Comparison of ENCODE assay signal across 9 mouse cellular contexts in the genomic region with DNA sequence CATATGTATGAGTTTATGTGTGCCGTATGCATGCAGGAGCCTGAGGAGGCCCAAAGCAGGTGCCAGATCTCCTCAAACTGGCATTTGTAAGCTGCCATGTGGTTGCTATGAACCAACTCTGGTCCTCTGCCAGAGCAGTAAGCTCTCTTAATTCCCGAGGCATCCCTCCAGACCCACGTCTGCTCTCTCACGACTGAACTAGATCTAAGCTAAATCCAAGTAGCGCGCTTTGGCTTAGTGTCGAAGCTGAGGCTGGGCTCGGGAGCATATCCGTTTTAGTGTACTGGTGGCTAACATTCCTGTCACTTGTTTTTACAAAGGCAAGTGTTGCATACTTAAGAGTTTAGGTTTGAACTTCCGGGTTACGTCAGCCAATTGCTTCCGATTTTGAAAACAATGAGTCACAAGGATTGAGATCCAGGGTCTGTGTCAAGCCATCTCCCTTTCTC.
DNase-seq lines count a peak whose midpoint lies in the region; ATAC-seq lines count a peak whose summit lies in the region.
"Had no signal": no experiment of that assay in that cellular context is flagged by ENCODE, and none has a peak within 500 bp of the region (broad histone marks: within the 10 kb centered on the region; RNA-seq: fewer than 3 reads in every experiment).

No protein-coding gene starts in this region.

- H3K36me3 ChIP-seq in forebrain, embryonic 15.5 days: no peaks in the 10 kb centered on the region
- no peaks in the 10 kb centered on the region for H3K36me3 ChIP-seq in forebrain, embryonic 11.5 days (ENCODE audit: control insufficient read depth, insufficient read depth, low read length)
- no peaks in the 10 kb centered on the region for H3K36me3 ChIP-seq in liver, embryonic 11.5 days (ENCODE audit: control insufficient read depth, insufficient read depth, low read length)

- no peaks in the 10 kb centered on the region for H3K9me3 ChIP-seq in forebrain, embryonic 15.5 days
- no peaks in the 10 kb centered on the region for H3K9me3 ChIP-seq in forebrain, embryonic 11.5 days (ENCODE audit: control insufficient read depth, low read length)
- H3K9me3 ChIP-seq in liver, embryonic 11.5 days (ENCODE audit: control insufficient read depth, low read length): no peaks in the 10 kb centered on the region

- no peaks in the 10 kb centered on the region for H3K27me3 ChIP-seq in forebrain, embryonic 15.5 days
- no peaks in the 10 kb centered on the region for H3K27me3 ChIP-seq in forebrain, embryonic 11.5 days (ENCODE audit: control insufficient read depth, insufficient read depth, low read length)
- H3K27me3 ChIP-seq in liver, embryonic 11.5 days (replicated peaks; ENCODE audit: control insufficient read depth, insufficient read depth, low read length): no peaks in the 10 kb centered on the region

- peaks cover 12% of the 10 kb centered on the region; the same call in 1 of the 2 replicates for H3K4me1 ChIP-seq in forebrain, embryonic 15.5 days
- H3K4me1 ChIP-seq in forebrain, embryonic 11.5 days (replicated peaks; ENCODE audit: control insufficient read depth, insufficient read depth, low read length): no peaks in the 10 kb centered on the region
- no peaks in the 10 kb centered on the region for H3K4me1 ChIP-seq in liver, embryonic 11.5 days (replicated peaks; ENCODE audit: control insufficient read depth, insufficient read depth, low read length)

- no peak overlapping the region for H3K4me2 ChIP-seq in forebrain, embryonic 15.5 days (replicated peaks)
- H3K4me2 ChIP-seq in forebrain, embryonic 11.5 days (ENCODE audit: low read depth, low read length, severe bottlenecking): no peak overlapping the region
- no peak overlapping the region for H3K4me2 ChIP-seq in liver, embryonic 11.5 days

- 62% methylated on average over 12 of the region's 12 CpGs for WGBS in forebrain, embryonic 15.5 days
- 90% methylated on average over 12 of the region's 12 CpGs for WGBS in forebrain, embryonic 11.5 days
- WGBS in liver, embryonic 11.5 days: 90% methylated on average over 12 of the region's 12 CpGs

- peak overlapping the region; percentile 38; the same call in 1 of the 2 replicates for H3K27ac ChIP-seq in forebrain, embryonic 15.5 days (replicated peaks)
- no peak overlapping the region for H3K27ac ChIP-seq in forebrain, embryonic 11.5 days (ENCODE audit: low read depth, low read length)
- H3K27ac ChIP-seq in liver, embryonic 11.5 days (ENCODE audit: low read depth, low read length): no peak overlapping the region
- H3K27ac ChIP-seq: liver, embryonic 14.5 days had no signal

- DNase-seq in forebrain, embryonic 11.5 days (ENCODE audit: low spot score): no peak
- DNase-seq in cerebellum, adult 8-10 months: peak; percentile 15
- peak; percentile 53 for DNase-seq in layer of hippocampus, adult 9-10 months (ENCODE audit: low spot score)
- DNase-seq in lung, postnatal 25 days (ENCODE audit: low spot score): peak; percentile 16
- no peak for DNase-seq in c-Kit-positive CD71-positive TER-119-positive erythroid progenitor cells, embryonic 14.5 days (ENCODE audit: low spot score)
- no peak for DNase-seq in urinary bladder, adult 18-20 months (ENCODE audit: low spot score in 2 of 2)
- no peak for DNase-seq in liver, embryonic 11.5 days (ENCODE audit: low spot score)

- peak; percentile 85 for ATAC-seq in forebrain, embryonic 15.5 days (replicated peaks)
- ATAC-seq in forebrain, embryonic 11.5 days (replicated peaks; ENCODE audit: low FRiP score): no peak
- ATAC-seq in liver, embryonic 11.5 days (replicated peaks; ENCODE audit: low FRiP score): no peak

- no peak overlapping the region for H3K9ac ChIP-seq in forebrain, embryonic 15.5 days (replicated peaks)
- H3K9ac ChIP-seq in forebrain, embryonic 11.5 days (ENCODE audit: low read length): no peak overlapping the region
- no peak overlapping the region for H3K9ac ChIP-seq in liver, embryonic 11.5 days (ENCODE audit: low read depth, low read length)
- H3K9ac ChIP-seq: liver, embryonic 14.5 days had no signal

- H3K4me3 ChIP-seq in forebrain, embryonic 15.5 days: no peak overlapping the region
- no peak overlapping the region for H3K4me3 ChIP-seq in forebrain, embryonic 11.5 days (ENCODE audit: low read depth, low read length)
- no peak overlapping the region for H3K4me3 ChIP-seq in liver, embryonic 11.5 days (ENCODE audit: low read depth, low read length)

Comparison
In these comparisons a context has a peak if more than half of its experiments do, and no peak if none do; other contexts are left out.
1. DNase-seq: peak in cerebellum, adult 8-10 months (single experiment), layer of hippocampus, adult 9-10 months (single experiment) and lung, postnatal 25 days (single experiment); none in forebrain, embryonic 11.5 days (single experiment), c-Kit-positive CD71-positive TER-119-positive erythroid progenitor cells, embryonic 14.5 days (single experiment), urinary bladder, adult 18-20 months (0 of 2) and liver, embryonic 11.5 days (single experiment).